Mouse (Mus musculus) hindbrain, embryonic 16.5 days (tissue): ENCODE measurements around the gene Cd3eap. TPM values are rescaled to one million over a fixed set of nuclear protein-coding genes. Genes with fewer than 3 reads are reported as not detected.

ENCODE experiments used
- ATAC-seq: fragments of 200-750 bp; cut with Nextera tagmentation; 2 replicates; pipeline ENCODE4 v1.8.0; 2017; ENCODE audit warnings: moderate TSS enrichment, moderate library complexity
- H3K27ac ChIP-seq: fragments of 300-500 bp; sonication (generic); 2 replicates; pipeline ENCODE4 v1.5.1; 2014; ENCODE audit warnings: low read depth, mild to moderate bottlenecking, control low read depth, low read length, moderate library complexity
- H3K27me3 ChIP-seq: fragments of 300-500 bp; sonication (generic); replicated peaks from 2 replicates; pipeline ENCODE4 v1.6.1; 2014; ENCODE audit warnings: low read length; ENCODE audit not compliant: control insufficient read depth, insufficient read depth
- H3K36me3 ChIP-seq: fragments of 300-500 bp; sonication (generic); 2 replicates; pipeline ENCODE4 v1.6.1; 2014; ENCODE audit warnings: mild to moderate bottlenecking, low read length, moderate library complexity, mixed read lengths; ENCODE audit not compliant: control insufficient read depth, insufficient read depth
- H3K4me1 ChIP-seq: fragments of 300-500 bp; sonication (generic); 2 replicates; pipeline ENCODE4 v1.6.1; 2014; ENCODE audit warnings: low read depth, low read length; ENCODE audit not compliant: control insufficient read depth, insufficient read depth
- H3K4me2 ChIP-seq: fragments of 300-500 bp; sonication (generic); 2 replicates; pipeline ENCODE4 v1.6.1; 2014; ENCODE audit warnings: mild to moderate bottlenecking, low read length, control low read depth, moderate library complexity
- H3K4me3 ChIP-seq: fragments of 300-500 bp; sonication (generic); 2 replicates; pipeline ENCODE4 v1.5.1; 2014; ENCODE audit warnings: mild to moderate bottlenecking, low read length, control low read depth, moderate library complexity
- H3K9ac ChIP-seq: fragments of 300-500 bp; sonication (generic); 2 replicates; pipeline ENCODE4 v1.6.1; 2014; ENCODE audit warnings: low read depth, mild to moderate bottlenecking, control low read depth, low read length, moderate library complexity
- H3K9me3 ChIP-seq: fragments of 300-500 bp; sonication (generic); 2 replicates; pipeline ENCODE4 v1.6.1; 2014; ENCODE audit warnings: mild to moderate bottlenecking, low read length, moderate library complexity; ENCODE audit not compliant: control insufficient read depth
- WGBS: fragments of 180-500 bp; shearing (Covaris S2); extraction: QIAGEN DNeasy Blood & Tissue Kit; methylation state at CpG from one replicate; pipeline ENCODE4 v1.1.7; 2014; 5-methylcytosine and 5-hydroxymethylcytosine counted together
- polyA plus RNA-seq: library from polyadenylated mRNA; unstranded; fragments of >200 nt; fragmentation: Nextera tagmentation; extraction: Ambion mirVana; gene quantifications from 2 replicates; pipeline ENCODE4 v1.2.1, GENCODE M21; 2015

Cd3eap gene
- polyA plus RNA-seq, 1 experiment from 2014 or later, result 23.6 TPM

- no peak overlapping the region for H3K9ac ChIP-seq
Measured at GRCm38 (mm10) chr7:19388699-19389413, 29.6 kb upstream of the Cd3eap start.

DNA sequence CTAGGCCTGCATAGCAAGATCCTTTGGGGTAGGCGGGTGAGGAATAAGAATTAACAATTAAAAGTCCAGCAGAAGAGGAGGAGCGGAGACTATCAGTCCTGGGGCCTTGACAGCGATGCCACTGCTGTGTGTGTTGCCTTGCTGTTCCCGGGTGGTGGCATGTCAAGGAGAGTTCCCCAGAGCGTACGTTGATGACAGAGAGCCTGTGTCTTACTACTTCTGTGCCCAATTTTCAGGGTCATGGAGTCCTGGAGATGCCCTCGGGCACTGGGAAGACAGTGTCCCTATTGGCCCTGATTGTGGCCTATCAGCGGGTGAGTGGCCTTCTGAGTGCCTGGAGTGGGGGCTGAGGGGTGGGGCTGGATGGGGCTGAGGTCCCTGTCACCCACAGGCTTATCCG, 24.4 kb upstream of the Cd3eap start:
- no peak for ATAC-seq
- Histone ChIP-seq H3K4me2 (peak overlapping the region; percentile 86), H3K9me3 (no peaks in the 10 kb centered on the region), H3K4me1 (peaks cover 13% of the 10 kb centered on the region), H3K36me3 (peaks cover 23% of the 10 kb centered on the region), H3K9ac (no peak overlapping the region), H3K27ac (no peak overlapping the region), H3K4me3 (no peak overlapping the region), H3K27me3 (no peaks in the 10 kb centered on the region)
- WGBS, result 93% methylated on average over 9 of the region's 9 CpGs

More at GRCm38 (mm10) chr7:19388699-19389413, 29.6 kb upstream of the Cd3eap start:
- no peaks in the 10 kb centered on the region for H3K27me3 ChIP-seq
- no peaks in the 10 kb centered on the region for H3K9me3 ChIP-seq
- peaks cover 58% of the 10 kb centered on the region for H3K36me3 ChIP-seq
- no peak for ATAC-seq
- peak overlapping the region; percentile 66; the same call in 1 of the 2 replicates for H3K27ac ChIP-seq
- no peak overlapping the region for H3K4me2 ChIP-seq
- WGBS, result 64% methylated on average over 8 of the region's 10 CpGs
- H3K4me1 ChIP-seq, result no peaks in the 10 kb centered on the region
- no peak overlapping the region for H3K4me3 ChIP-seq

GRCm38 (mm10) chr7:19382166-19382541, 22.9 kb upstream of the Cd3eap start:
- no peaks in the 10 kb centered on the region for H3K9me3 ChIP-seq
- peak overlapping the region; percentile 74 for H3K27ac ChIP-seq
- peak; percentile 72 for ATAC-seq
- peaks cover 19% of the 10 kb centered on the region for H3K36me3 ChIP-seq
- H3K4me3 ChIP-seq, result peak overlapping the region; percentile 85
- H3K27me3 ChIP-seq, result no peaks in the 10 kb centered on the region
- WGBS, result 0% methylated on average over 27 of the region's 37 CpGs
- H3K4me2 ChIP-seq, result peak overlapping the region; percentile 86
- peaks cover 13% of the 10 kb centered on the region for H3K4me1 ChIP-seq
- peak overlapping the region; percentile 79 for H3K9ac ChIP-seq

- Histone ChIP-seq H3K4me3 (peak within 1 kb of the TSS; percentile 85), H3K4me1 (peaks cover 13% of the 10 kb centered on the region), H3K9me3 (no peaks in the 10 kb centered on the region), H3K27ac (peak within 1 kb of the TSS; percentile 74), H3K36me3 (peaks cover 13% of the 10 kb centered on the region), H3K4me2 (peak within 1 kb of the TSS; percentile 86), H3K9ac (peak within 1 kb of the TSS; percentile 79), H3K27me3 (no peaks in the 10 kb centered on the region)
- WGBS, result 8% methylated on average over 45 of the region's 48 CpGs
- peak; percentile 97 for ATAC-seq
Measured at GRCm38 (mm10) chr7:19381377-19382165, 22.3 kb upstream of the Cd3eap start, which contains the start of gene Ercc2. Gene Ercc2, plus strand, starts transcription at chr7:19382010.

DNA sequence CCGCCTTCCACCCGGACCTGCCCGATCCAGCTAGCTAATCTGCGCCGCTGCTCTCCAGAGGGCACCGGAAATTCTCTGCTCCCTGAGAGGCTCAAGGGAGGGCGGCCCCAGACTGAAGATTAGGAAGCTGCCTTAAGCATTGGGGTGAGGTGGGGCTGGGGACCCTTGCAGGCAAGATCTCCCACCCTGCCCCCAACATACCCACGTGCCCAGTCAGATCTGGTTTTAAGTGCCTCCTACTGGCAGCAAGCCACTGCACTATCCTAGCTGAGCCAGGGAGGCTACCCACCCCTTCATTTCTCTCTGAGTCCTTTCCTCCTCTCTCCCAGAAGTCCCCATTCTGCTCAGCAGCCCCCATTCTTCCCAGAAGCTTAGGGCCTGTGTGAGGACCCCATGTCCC, 18.8 kb upstream of the Cd3eap start:
- Histone ChIP-seq H3K4me2 (no peak overlapping the region), H3K9me3 (no peaks in the 10 kb centered on the region), H3K27ac (no peak overlapping the region), H3K36me3 (no peaks in the 10 kb centered on the region), H3K4me3 (no peak overlapping the region), H3K4me1 (peaks cover 7% of the 10 kb centered on the region), H3K27me3 (no peaks in the 10 kb centered on the region), H3K9ac (no peak overlapping the region)
- ATAC-seq, result no peak
- 74% methylated on average over 8 of the region's 8 CpGs for WGBS

- 91% methylated on average over 4 of the region's 4 CpGs for WGBS
Measured at GRCm38 (mm10) chr7:19376019-19376418, 16.7 kb upstream of the Cd3eap start.

GRCm38 (mm10) chr7:19375368-19375767, 16.1 kb upstream of the Cd3eap start:
- Histone ChIP-seq H3K4me2 (no peak overlapping the region), H3K4me3 (no peak overlapping the region), H3K36me3 (no peaks in the 10 kb centered on the region), H3K9ac (no peak overlapping the region), H3K4me1 (no peaks in the 10 kb centered on the region), H3K27me3 (no peaks in the 10 kb centered on the region), H3K9me3 (no peaks in the 10 kb centered on the region), H3K27ac (no peak overlapping the region)
- 76% methylated on average over 18 of the region's 18 CpGs for WGBS
- ATAC-seq, result no peak

More at GRCm38 (mm10) chr7:19376019-19376418, 16.7 kb upstream of the Cd3eap start:
- Histone ChIP-seq H3K9ac (no peak overlapping the region), H3K4me1 (no peaks in the 10 kb centered on the region), H3K27ac (no peak overlapping the region), H3K4me2 (no peak overlapping the region), H3K9me3 (no peaks in the 10 kb centered on the region), H3K4me3 (no peak overlapping the region), H3K27me3 (no peaks in the 10 kb centered on the region), H3K36me3 (no peaks in the 10 kb centered on the region)
- no peak for ATAC-seq

DNA sequence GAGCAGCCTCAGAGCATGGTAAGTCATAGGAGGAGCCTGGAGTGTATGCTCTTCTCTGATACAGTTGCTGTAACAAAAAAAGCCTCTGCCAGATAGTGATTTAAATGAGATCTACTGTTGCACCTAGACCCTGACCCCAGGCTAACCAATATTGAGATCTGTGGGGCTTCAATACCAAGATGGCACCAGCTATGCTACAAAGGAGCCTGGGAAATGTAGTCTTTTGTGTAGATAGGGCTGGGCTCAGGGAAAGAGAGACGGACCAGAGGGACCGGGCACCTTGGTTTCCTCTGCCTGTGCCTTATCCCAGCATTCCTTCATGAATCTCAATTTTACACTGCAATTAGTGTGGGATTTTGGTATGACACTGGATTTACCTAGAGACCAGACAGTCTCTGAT, 14.1 kb upstream of the Cd3eap start:
- Histone ChIP-seq H3K4me3 (no peak overlapping the region), H3K9me3 (no peaks in the 10 kb centered on the region), H3K27ac (no peak overlapping the region), H3K27me3 (no peaks in the 10 kb centered on the region), H3K36me3 (no peaks in the 10 kb centered on the region), H3K4me2 (no peak overlapping the region), H3K4me1 (peaks cover 3% of the 10 kb centered on the region), H3K9ac (no peak overlapping the region)
- ATAC-seq, result no peak
- 84% methylated on average over 2 of the region's 2 CpGs for WGBS

DNA sequence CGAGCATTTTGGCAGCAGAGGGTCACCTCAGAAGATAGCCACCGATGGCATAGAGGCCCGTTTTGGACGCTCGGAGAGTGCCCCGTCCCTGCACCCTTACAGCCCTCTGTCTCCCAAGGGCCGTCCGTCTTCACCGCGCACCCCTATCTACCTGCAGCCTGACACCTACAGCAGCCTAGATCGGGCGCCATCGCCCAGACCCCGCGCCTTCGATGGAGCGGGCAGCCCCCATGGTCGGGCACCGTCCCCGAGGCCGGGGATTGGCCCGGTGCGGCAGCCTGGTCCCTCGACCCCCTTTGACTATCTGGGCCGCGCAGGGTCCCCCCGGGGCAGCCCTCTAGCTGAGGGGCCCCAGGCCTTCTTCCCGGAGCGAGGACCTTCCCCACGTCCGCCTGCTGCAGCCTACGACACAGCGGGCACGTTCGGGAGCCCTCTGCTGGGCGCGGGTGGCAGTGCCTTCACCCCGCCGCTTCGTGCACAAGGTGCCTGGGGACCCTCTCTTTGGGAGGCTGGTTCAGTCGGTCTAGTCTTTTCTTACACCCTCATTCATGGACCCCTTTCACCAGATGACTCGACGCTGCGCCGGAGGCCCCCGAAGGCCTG, 10.6 kb upstream of the Cd3eap start:
- H3K27me3 ChIP-seq, result no peaks in the 10 kb centered on the region
- peaks cover 3% of the 10 kb centered on the region for H3K4me1 ChIP-seq
- peak overlapping the region; percentile 71 for H3K9ac ChIP-seq
- H3K36me3 ChIP-seq, result no peaks in the 10 kb centered on the region
- WGBS, result 13% methylated on average over 46 of the region's 46 CpGs
- no peak overlapping the region for H3K27ac ChIP-seq
- peak overlapping the region; percentile 47 for H3K4me3 ChIP-seq
- ATAC-seq, result peak; percentile 80
- no peaks in the 10 kb centered on the region for H3K9me3 ChIP-seq
- H3K4me2 ChIP-seq, result peak overlapping the region; percentile 73
